Mouse (Mus musculus): ENCODE measurements around the gene Ptgir. TPM values are rescaled to one million over a fixed set of nuclear protein-coding genes. Genes with fewer than 3 reads are reported as not detected.

The Ptgir gene
- polyA plus RNA-seq, 1 experiment from 2014 or later: 1.7 TPM

GRCm38 (mm10) chr7:16944808-16945315, 38.6 kb downstream of the Ptgir start:
- Histone ChIP-seq H3K4me2 (ENCODE audit: low read depth, low read length) (peak overlapping the region; percentile 74), H3K4me1 (ENCODE audit: insufficient read depth) (peaks cover 15% of the 10 kb centered on the region), H3K36me3 (replicated peaks; ENCODE audit: insufficient read depth, low read length) (no peaks in the 10 kb centered on the region), H3K27me3 (ENCODE audit: insufficient read depth, low read length) (peaks cover 62% of the 10 kb centered on the region), H3K9ac (replicated peaks) (no peak overlapping the region; the same call in 1 of the 2 replicates), H3K4me3 (ENCODE audit: low read depth, low read length) (peak overlapping the region; percentile 47), H3K9me3 (ENCODE audit: low read length) (no peaks in the 10 kb centered on the region), H3K27ac (ENCODE audit: low read depth) (no peak overlapping the region)
- ATAC-seq (peak; percentile 23; the same call in 1 of the 2 replicates), DNase-seq (no peak)
- no peak for TF ChIP-seq CTCF (IDR thresholded peaks at IDR 0.05; ENCODE audit: low read depth)
- TF ChIP-seq EP300 (IDR thresholded peaks at IDR 0.05; ENCODE audit: low read depth): no peak
- 4% methylated on average over 22 of the region's 22 CpGs for WGBS (ENCODE audit: insufficient replicate concordance)

GRCm38 (mm10) chr7:16945419-16945818, 39.1 kb downstream of the Ptgir start:
- no peak for ATAC-seq
- H3K4me3 ChIP-seq (ENCODE audit: low read depth, low read length): 0 out of 2 replicates have a peak overlapping the region, but pooled peaks have one; percentile 47
- H3K36me3 ChIP-seq (replicated peaks; ENCODE audit: insufficient read depth, low read length): no peaks in the 10 kb centered on the region

GRCm38 (mm10) chr7:16946441-16947348, 40.4 kb downstream of the Ptgir start:
- no peak for ATAC-seq
- Histone ChIP-seq H3K9ac (replicated peaks) (no peak overlapping the region), H3K9me3 (ENCODE audit: low read length) (no peaks in the 10 kb centered on the region), H3K4me2 (ENCODE audit: low read depth, low read length) (peak overlapping the region; percentile 40), H3K27me3 (ENCODE audit: insufficient read depth, low read length) (peaks cover 64% of the 10 kb centered on the region), H3K4me1 (ENCODE audit: insufficient read depth) (peaks cover 17% of the 10 kb centered on the region), H3K36me3 (replicated peaks; ENCODE audit: insufficient read depth, low read length) (no peaks in the 10 kb centered on the region), H3K4me3 (ENCODE audit: low read depth, low read length) (peak overlapping the region; percentile 25), H3K27ac (ENCODE audit: low read depth) (no peak overlapping the region)
- no peak for DNase-seq
- 5% methylated on average over 52 of the region's 53 CpGs for WGBS (ENCODE audit: insufficient replicate concordance)
- TF ChIP-seq CTCF (IDR thresholded peaks at IDR 0.05; ENCODE audit: low read depth): no peak
- no peak for TF ChIP-seq EP300 (IDR thresholded peaks at IDR 0.05; ENCODE audit: low read depth)

More at GRCm38 (mm10) chr7:16945419-16945818, 39.1 kb downstream of the Ptgir start:
- Histone ChIP-seq H3K9ac (replicated peaks) (no peak overlapping the region), H3K4me2 (ENCODE audit: low read depth, low read length) (no peak overlapping the region), H3K27ac (ENCODE audit: low read depth) (no peak overlapping the region), H3K9me3 (ENCODE audit: low read length) (no peaks in the 10 kb centered on the region), H3K4me1 (ENCODE audit: insufficient read depth) (peaks cover 17% of the 10 kb centered on the region), H3K27me3 (ENCODE audit: insufficient read depth, low read length) (peaks cover 64% of the 10 kb centered on the region)
- 18% methylated on average over 17 of the region's 17 CpGs for WGBS (ENCODE audit: insufficient replicate concordance)
- no peak for DNase-seq
- TF ChIP-seq EP300 (IDR thresholded peaks at IDR 0.05; ENCODE audit: low read depth): no peak
- no peak for TF ChIP-seq CTCF (IDR thresholded peaks at IDR 0.05; ENCODE audit: low read depth)

GRCm38 (mm10) chr7:16947349-16947895, 41.1 kb downstream of the Ptgir start:
- H3K9ac ChIP-seq (replicated peaks): no peak overlapping the region
- H3K27me3 ChIP-seq (ENCODE audit: insufficient read depth, low read length): peaks cover 64% of the 10 kb centered on the region
- peaks cover 17% of the 10 kb centered on the region for H3K4me1 ChIP-seq (ENCODE audit: insufficient read depth)
- TF ChIP-seq EP300 (IDR thresholded peaks at IDR 0.05; ENCODE audit: low read depth) (no peak), CTCF (IDR thresholded peaks at IDR 0.05; ENCODE audit: low read depth) (no peak)
- no peak overlapping the region for H3K27ac ChIP-seq (ENCODE audit: low read depth)
- H3K9me3 ChIP-seq (ENCODE audit: low read length): no peaks in the 10 kb centered on the region
- ATAC-seq (no peak), DNase-seq (no peak)
- H3K4me2 ChIP-seq (ENCODE audit: low read depth, low read length): no peak overlapping the region
- H3K4me3 ChIP-seq (ENCODE audit: low read depth, low read length): peak overlapping the region; percentile 25; the same call in 1 of the 2 replicates
- no peaks in the 10 kb centered on the region for H3K36me3 ChIP-seq (replicated peaks; ENCODE audit: insufficient read depth, low read length)
- WGBS (ENCODE audit: insufficient replicate concordance): 17% methylated on average over 22 of the region's 22 CpGs

DNA sequence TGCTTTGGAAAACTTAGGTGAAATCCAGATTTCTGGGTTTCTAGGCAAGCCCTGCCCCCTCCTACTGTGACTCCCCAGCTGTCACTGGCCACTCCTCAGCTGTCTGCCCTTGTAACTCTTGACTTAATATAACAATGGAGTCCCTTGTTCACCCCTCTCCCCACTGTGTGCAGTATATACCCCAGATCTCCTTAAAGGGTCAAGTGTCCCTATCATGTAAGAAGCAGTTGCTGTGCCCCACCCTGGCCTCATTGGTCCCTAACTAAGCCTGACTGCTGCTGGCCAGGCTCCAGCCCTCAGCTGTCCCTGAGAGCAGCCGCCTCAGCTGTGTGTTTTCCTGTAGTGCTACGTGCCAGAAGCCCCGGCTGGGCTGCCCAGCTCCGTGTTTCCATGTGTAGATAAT, 41.7 kb downstream of the Ptgir start:
- 14% methylated on average over 4 of the region's 4 CpGs for WGBS (ENCODE audit: insufficient replicate concordance)
- no peak for TF ChIP-seq CTCF (IDR thresholded peaks at IDR 0.05; ENCODE audit: low read depth)
- no peak for TF ChIP-seq EP300 (IDR thresholded peaks at IDR 0.05; ENCODE audit: low read depth)
- Histone ChIP-seq H3K36me3 (replicated peaks; ENCODE audit: insufficient read depth, low read length) (no peaks in the 10 kb centered on the region), H3K27me3 (ENCODE audit: insufficient read depth, low read length) (peaks cover 64% of the 10 kb centered on the region), H3K9ac (replicated peaks) (no peak overlapping the region), H3K4me3 (ENCODE audit: low read depth, low read length) (no peak overlapping the region), H3K4me2 (ENCODE audit: low read depth, low read length) (no peak overlapping the region), H3K9me3 (ENCODE audit: low read length) (no peaks in the 10 kb centered on the region), H3K27ac (ENCODE audit: low read depth) (no peak overlapping the region), H3K4me1 (ENCODE audit: insufficient read depth) (peaks cover 17% of the 10 kb centered on the region)
- ATAC-seq (no peak), DNase-seq (no peak)

DNA sequence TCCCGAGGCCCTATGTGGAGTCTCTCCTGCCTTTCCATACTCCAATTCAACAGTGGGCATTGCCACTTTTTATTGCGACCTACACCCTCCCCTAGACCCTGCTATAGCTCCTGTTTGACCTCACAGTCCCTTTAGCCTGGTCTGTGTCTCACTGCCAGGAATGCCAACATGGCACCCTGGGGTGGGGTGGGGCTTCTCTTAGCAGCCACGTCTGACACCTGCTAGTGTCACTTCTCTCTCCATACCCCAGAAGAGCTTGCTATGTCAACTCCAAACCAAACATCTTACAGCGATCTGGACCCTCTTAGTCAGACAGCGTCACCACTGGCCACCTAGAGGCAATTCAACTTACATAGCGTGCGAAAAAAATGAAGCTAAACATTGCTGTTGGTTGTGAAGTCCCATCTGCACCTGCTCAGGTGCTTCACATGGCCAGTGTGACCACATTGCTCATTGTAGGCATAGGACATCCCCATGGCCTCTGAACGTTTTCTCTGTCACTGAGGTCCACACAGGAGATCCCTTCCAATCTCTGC, 42.7 kb downstream of the Ptgir start:
- H3K27me3 ChIP-seq (ENCODE audit: insufficient read depth, low read length): peaks cover 61% of the 10 kb centered on the region
- H3K9me3 ChIP-seq (ENCODE audit: low read length): no peaks in the 10 kb centered on the region
- no peak overlapping the region for H3K9ac ChIP-seq (replicated peaks)
- WGBS (ENCODE audit: insufficient replicate concordance): 58% methylated on average over 8 of the region's 8 CpGs
- no peaks in the 10 kb centered on the region for H3K36me3 ChIP-seq (replicated peaks; ENCODE audit: insufficient read depth, low read length)
- TF ChIP-seq CTCF (IDR thresholded peaks at IDR 0.05; ENCODE audit: low read depth) (no peak), EP300 (IDR thresholded peaks at IDR 0.05; ENCODE audit: low read depth) (no peak)
- no peak overlapping the region for H3K4me2 ChIP-seq (ENCODE audit: low read depth, low read length)
- no peak for DNase-seq
- peaks cover 17% of the 10 kb centered on the region for H3K4me1 ChIP-seq (ENCODE audit: insufficient read depth)
- no peak for ATAC-seq
- H3K4me3 ChIP-seq (ENCODE audit: low read depth, low read length): no peak overlapping the region
- no peak overlapping the region for H3K27ac ChIP-seq (ENCODE audit: low read depth)

All from liver, postnatal 0 days (tissue).